Mouse (Mus musculus) midbrain, postnatal 0 days (tissue): ENCODE measurements around the gene Fbxw4. TPM values are rescaled to one million over a fixed set of nuclear protein-coding genes. Genes with fewer than 3 reads are reported as not detected.

Source experiments
- ATAC-seq: fragments of 200-750 bp; cut with Nextera tagmentation; 2 replicates; pipeline ENCODE4 v1.8.0; 2017; ENCODE audit warnings: moderate number of reproducible peaks, mild to moderate bottlenecking, moderate TSS enrichment, moderate library complexity; ENCODE audit not compliant: low FRiP score
- DNase-seq: peaks from one replicate; pipeline ENCODE4 v3.0.0-alpha.2; 2015; ENCODE audit warnings: low spot score
- H3K27ac ChIP-seq: fragments of 300-500 bp; sonication (generic); 2 replicates; pipeline ENCODE4 v1.5.1; 2014; ENCODE audit warnings: low read depth, mild to moderate bottlenecking, low read length, mixed read lengths
- H3K27me3 ChIP-seq: fragments of 300-500 bp; sonication (generic); 2 replicates; pipeline ENCODE4 v1.6.1; 2014; ENCODE audit warnings: low read length, control low read depth, mixed read lengths; ENCODE audit not compliant: insufficient read depth
- H3K36me3 ChIP-seq: fragments of 300-500 bp; sonication (generic); 2 replicates; pipeline ENCODE4 v1.6.1; 2014; ENCODE audit warnings: low read length, control low read depth, mixed read lengths; ENCODE audit not compliant: insufficient read depth
- H3K4me1 ChIP-seq: fragments of 300-500 bp; sonication (generic); 2 replicates; pipeline ENCODE4 v1.6.1; 2014; ENCODE audit warnings: mild to moderate bottlenecking, control low read depth, antibody characterized with exemption, low read length, mixed read lengths; ENCODE audit not compliant: insufficient read depth
- H3K4me2 ChIP-seq: fragments of 300-500 bp; sonication (generic); 2 replicates; pipeline ENCODE4 v1.6.1; 2014; ENCODE audit warnings: low read depth, mild to moderate bottlenecking, low read length, mixed read lengths; ENCODE audit not compliant: poor library complexity, severe bottlenecking
- H3K4me3 ChIP-seq: fragments of 300-500 bp; sonication (generic); 2 replicates; pipeline ENCODE4 v1.5.1; 2014; ENCODE audit warnings: low read depth, mild to moderate bottlenecking, low read length, moderate library complexity
- H3K9ac ChIP-seq: fragments of 300-500 bp; sonication (generic); replicated peaks from 2 replicates; pipeline ENCODE4 v1.6.1; 2014; ENCODE audit warnings: mild to moderate bottlenecking, low read length, moderate library complexity, mixed read lengths; ENCODE audit not compliant: poor library complexity, severe bottlenecking
- H3K9me3 ChIP-seq: fragments of 300-500 bp; sonication (generic); 2 replicates; pipeline ENCODE4 v1.6.1; 2016; ENCODE audit warnings: low read length, control low read depth
- CTCF ChIP-seq: IDR thresholded peaks from 2 replicates; pipeline ENCODE4 v1.5.1; 2016; ENCODE audit warnings: antibody characterized with exemption, mild to moderate bottlenecking
- WGBS: fragments of 180-500 bp; shearing (Covaris S2); extraction: QIAGEN DNeasy Blood & Tissue Kit; methylation state at CpG from one replicate; pipeline ENCODE4 v1.1.7; 2014; 5-methylcytosine and 5-hydroxymethylcytosine counted together
- polyA plus RNA-seq: library from polyadenylated mRNA; unstranded; fragments of >200 nt; fragmentation: Nextera tagmentation; extraction: Ambion mirVana; gene quantifications from 2 replicates; pipeline ENCODE4 v1.2.1, GENCODE M21; 2015
- total RNA-seq: library from RNA; depleted of rRNA; stranded (reverse); fragments of >200 nt; gene quantifications from 2 replicates; pipeline ENCODE4 v1.2.3, GENCODE M21; 2014

Fbxw4 gene
- total and polyA plus RNA-seq, 2 experiments from 2014 or later = 5.6 to 41.8 TPM

DNA sequence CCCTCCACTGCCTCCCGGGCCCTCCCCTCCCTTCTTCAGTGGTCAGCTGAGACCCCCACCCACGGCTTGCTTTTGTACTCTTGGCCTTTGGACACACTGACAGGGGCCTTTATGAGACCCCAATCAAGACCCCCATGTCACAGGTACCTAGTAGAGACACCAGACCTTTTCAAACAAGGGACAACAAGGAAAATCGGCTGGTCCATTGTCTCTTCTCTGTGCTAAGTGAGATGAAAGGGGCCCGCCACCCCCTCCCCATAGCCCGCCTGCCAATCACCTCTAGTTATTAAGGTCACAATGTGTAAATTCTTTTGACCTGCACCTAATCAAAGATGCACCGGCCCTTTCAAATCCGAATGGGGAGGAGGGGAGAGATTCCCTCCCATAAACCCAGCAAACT lies 43.4 kb downstream of the Fbxw4 start:
- Histone ChIP-seq H3K4me1 (peaks cover 7% of the 10 kb centered on the region), H3K27me3 (no peaks in the 10 kb centered on the region), H3K36me3 (0 out of 2 replicates have a peak, but pooled peaks cover 3% of the 10 kb centered on the region), H3K9ac (no peak overlapping the region), H3K9me3 (no peaks in the 10 kb centered on the region), H3K4me3 (no peak overlapping the region), H3K4me2 (no peak overlapping the region), H3K27ac (0 out of 2 replicates have a peak overlapping the region, but pooled peaks have one; percentile 18)
- no peak for DNase-seq
- no peak for ATAC-seq
- no peak for TF ChIP-seq CTCF
- 22% methylated on average over 7 of the region's 7 CpGs for WGBS

DNA sequence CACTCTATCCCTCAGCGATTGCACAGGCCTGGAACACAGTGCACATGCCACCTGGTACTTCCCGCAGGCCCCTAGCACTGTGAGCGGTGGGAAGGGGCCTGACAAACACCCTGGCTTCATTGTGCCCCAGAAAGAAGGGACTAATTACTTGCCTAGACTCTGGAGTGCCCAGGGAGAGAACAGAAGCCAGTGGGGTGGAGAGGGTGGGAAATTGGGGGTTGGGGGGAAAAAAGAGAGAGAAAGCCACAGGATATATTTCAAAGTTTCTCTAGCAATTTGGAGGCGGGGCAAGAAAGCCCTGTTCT lies 43.9 kb downstream of the Fbxw4 start:
- Histone ChIP-seq H3K4me2 (no peak overlapping the region), H3K27me3 (no peaks in the 10 kb centered on the region), H3K4me3 (no peak overlapping the region), H3K9ac (no peak overlapping the region), H3K4me1 (peaks cover 7% of the 10 kb centered on the region), H3K27ac (no peak overlapping the region), H3K36me3 (0 out of 2 replicates have a peak, but pooled peaks cover 2% of the 10 kb centered on the region), H3K9me3 (no peaks in the 10 kb centered on the region)
- WGBS = 33% methylated on average over 4 of the region's 4 CpGs
- DNase-seq = no peak
- no peak for ATAC-seq
- TF ChIP-seq CTCF = no peak

DNA sequence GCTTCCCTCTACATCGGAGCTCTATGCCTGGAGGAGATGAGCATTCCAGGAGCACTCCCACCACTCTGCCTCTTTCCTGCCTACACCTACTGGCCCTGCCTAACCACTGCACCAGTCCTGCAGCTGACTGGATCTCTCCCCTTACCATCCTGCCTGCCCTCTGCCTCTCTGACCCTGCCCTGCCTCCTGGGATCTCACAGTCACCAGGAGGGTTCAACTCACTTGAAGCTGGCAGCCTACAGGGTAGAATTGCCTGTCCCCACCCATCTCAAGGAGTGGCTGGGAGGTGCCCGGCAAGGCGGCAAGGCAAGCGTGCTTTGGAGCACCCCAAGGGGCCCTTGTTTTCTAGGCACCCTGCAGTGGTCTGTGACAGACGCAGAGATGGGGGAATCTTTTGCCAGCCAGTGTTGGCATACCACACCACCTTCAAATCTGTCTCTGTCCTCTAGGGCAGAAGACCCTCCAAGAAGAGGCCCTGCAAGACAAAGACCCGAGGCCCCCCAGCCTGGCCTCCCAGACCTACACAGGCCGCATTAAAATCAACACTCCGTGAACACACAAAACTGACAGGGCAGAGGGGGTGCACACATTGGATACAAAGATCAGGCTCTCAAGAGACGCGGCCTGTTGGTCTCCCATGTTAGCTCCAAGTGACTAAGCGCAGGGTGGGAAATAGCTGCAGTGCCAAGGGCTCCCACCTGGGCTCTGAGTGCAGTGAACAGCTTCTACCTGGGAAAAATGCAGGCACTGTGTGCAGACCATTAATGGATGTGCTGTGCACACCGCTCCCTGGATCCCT lies 44.5 kb downstream of the Fbxw4 start:
- peak; percentile 7 for DNase-seq
- H3K27ac ChIP-seq = peak overlapping the region; percentile 47
- WGBS = 40% methylated on average over 12 of the region's 12 CpGs
- H3K9ac ChIP-seq = peak overlapping the region; percentile 13; the same call in 1 of the 2 replicates
- H3K4me3 ChIP-seq = no peak overlapping the region
- H3K4me2 ChIP-seq = no peak overlapping the region
- no peak for TF ChIP-seq CTCF
- no peaks in the 10 kb centered on the region for H3K27me3 ChIP-seq
- peaks cover 7% of the 10 kb centered on the region for H3K4me1 ChIP-seq
- no peak for ATAC-seq
- H3K9me3 ChIP-seq = no peaks in the 10 kb centered on the region
- H3K36me3 ChIP-seq = 0 out of 2 replicates have a peak, but pooled peaks cover 3% of the 10 kb centered on the region

DNA sequence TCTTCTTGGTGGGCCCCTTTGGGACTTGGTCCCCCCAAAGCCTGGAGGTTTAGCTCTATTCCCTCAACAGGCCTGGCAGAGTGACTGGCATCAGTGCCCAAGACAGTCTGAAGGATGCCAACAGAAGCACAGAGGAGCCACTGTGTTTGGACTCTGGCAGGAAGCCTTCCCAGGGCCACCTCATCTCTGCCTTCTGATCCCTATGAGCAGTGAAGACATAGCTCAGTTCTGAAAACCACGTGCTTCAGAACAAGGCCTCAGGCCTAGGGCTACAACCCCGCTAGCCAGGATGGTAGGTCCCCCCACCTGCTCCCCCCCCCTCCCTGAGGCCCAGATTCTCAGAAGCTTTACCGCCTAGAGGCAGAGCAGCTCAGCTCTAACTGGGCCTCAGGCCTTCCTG lies 45.2 kb downstream of the Fbxw4 start:
- no peak overlapping the region for H3K4me3 ChIP-seq
- peak overlapping the region; percentile 47; the same call in 1 of the 2 replicates for H3K27ac ChIP-seq
- WGBS = 43% methylated on average over 3 of the region's 3 CpGs
- H3K4me1 ChIP-seq = peaks cover 7% of the 10 kb centered on the region
- no peak overlapping the region for H3K4me2 ChIP-seq
- DNase-seq (peak; percentile 72), ATAC-seq (peak; percentile 65; the same call in 1 of the 2 replicates)
- H3K36me3 ChIP-seq = 0 out of 2 replicates have a peak, but pooled peaks cover 3% of the 10 kb centered on the region
- H3K27me3 ChIP-seq = no peaks in the 10 kb centered on the region
- peak overlapping the region; percentile 13; the same call in 1 of the 2 replicates for H3K9ac ChIP-seq
- no peak for TF ChIP-seq CTCF
- H3K9me3 ChIP-seq = no peaks in the 10 kb centered on the region

DNA sequence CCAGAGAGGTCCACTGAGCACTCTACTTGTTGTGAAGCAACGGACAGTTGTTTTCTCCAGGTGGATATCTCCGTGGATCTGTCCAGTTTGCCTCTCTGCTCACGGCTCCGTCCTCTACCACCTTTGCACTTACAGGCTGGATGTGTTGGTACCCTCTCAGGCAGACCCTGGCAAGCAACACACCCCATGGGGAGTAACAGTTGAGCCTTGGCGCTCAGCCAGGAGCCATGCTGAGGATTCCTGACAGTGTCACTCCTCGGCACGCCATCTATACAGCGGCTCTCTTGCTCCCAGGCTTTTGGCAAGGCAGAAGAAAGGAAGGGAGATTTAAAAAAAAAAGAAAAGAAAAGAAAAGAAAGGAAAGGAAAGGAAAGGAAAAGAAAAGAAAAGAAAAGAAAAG lies 45.7 kb downstream of the Fbxw4 start:
- Histone ChIP-seq H3K27ac (no peak overlapping the region), H3K4me2 (no peak overlapping the region), H3K9me3 (no peaks in the 10 kb centered on the region), H3K9ac (no peak overlapping the region), H3K36me3 (0 out of 2 replicates have a peak, but pooled peaks cover 3% of the 10 kb centered on the region), H3K4me1 (peaks cover 7% of the 10 kb centered on the region), H3K4me3 (no peak overlapping the region), H3K27me3 (no peaks in the 10 kb centered on the region)
- ATAC-seq (no peak), DNase-seq (peak; percentile 43)
- WGBS = 62% methylated on average over 8 of the region's 8 CpGs
- no peak for TF ChIP-seq CTCF

DNA sequence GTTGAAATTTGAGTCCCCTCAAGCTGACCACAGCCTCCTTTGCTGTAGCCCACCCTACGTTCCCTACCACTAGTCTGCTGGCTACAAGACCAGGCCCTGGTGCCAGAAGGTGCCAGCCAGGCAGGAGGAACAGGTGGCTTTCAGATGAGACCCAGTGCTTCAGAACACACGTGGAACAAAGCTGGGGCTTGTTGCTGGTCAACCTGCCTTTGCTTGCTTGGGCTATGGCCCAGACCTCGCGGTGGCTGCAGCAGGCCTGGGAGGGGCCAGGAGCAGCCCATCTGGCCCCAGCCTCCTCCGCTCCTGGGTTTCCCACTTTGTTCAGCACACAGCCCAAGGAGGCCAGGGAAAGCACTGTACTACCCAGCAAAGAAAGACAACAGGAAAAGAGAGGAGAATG lies 49.3 kb downstream of the Fbxw4 start:
- no peak overlapping the region for H3K9ac ChIP-seq
- H3K4me3 ChIP-seq = no peak overlapping the region
- DNase-seq (peak; percentile 33), ATAC-seq (no peak)
- H3K27me3 ChIP-seq = no peaks in the 10 kb centered on the region
- TF ChIP-seq CTCF = no peak
- 84% methylated on average over 5 of the region's 5 CpGs for WGBS
- peaks cover 7% of the 10 kb centered on the region for H3K4me1 ChIP-seq
- H3K27ac ChIP-seq = no peak overlapping the region
- H3K9me3 ChIP-seq = no peaks in the 10 kb centered on the region
- H3K36me3 ChIP-seq = peaks cover 3% of the 10 kb centered on the region
- H3K4me2 ChIP-seq = no peak overlapping the region
